Mouse (Mus musculus) hindbrain, embryonic 14.5 days (tissue): Measurements from ENCODE around the gene Hoxa4. TPM values are rescaled to one million over a fixed set of nuclear protein-coding genes. Genes with fewer than 3 reads are reported as not detected.

Experiments used
- ATAC-seq: fragments of 200-750 bp; cut with Nextera tagmentation; 2 replicates; pipeline ENCODE4 v1.8.0; 2017; ENCODE audit warnings: moderate number of reproducible peaks, mild to moderate bottlenecking, moderate TSS enrichment, moderate library complexity; ENCODE audit not compliant: low FRiP score
- DNase-seq: peaks from one replicate; pipeline ENCODE4 v3.0.0-alpha.2; 2015; ENCODE audit warnings: low spot score
- H3K27ac ChIP-seq: fragments of 300-500 bp; sonication (generic); 2 replicates; pipeline ENCODE4 v1.5.1; 2014; ENCODE audit warnings: mild to moderate bottlenecking, moderate library complexity
- H3K27me3 ChIP-seq: fragments of 300-500 bp; sonication (generic); 2 replicates; pipeline ENCODE4 v1.6.1; 2014; ENCODE audit warnings: mild to moderate bottlenecking, low read length, mixed read lengths; ENCODE audit not compliant: control insufficient read depth, insufficient read depth
- H3K36me3 ChIP-seq: fragments of 300-500 bp; sonication (generic); replicated peaks from 2 replicates; pipeline ENCODE4 v1.6.1; 2014; ENCODE audit not compliant: control insufficient read depth, insufficient read depth
- H3K4me1 ChIP-seq: fragments of 300-500 bp; sonication (generic); replicated peaks from 2 replicates; pipeline ENCODE4 v1.6.1; 2014; ENCODE audit warnings: antibody characterized with exemption, low read length, mixed read lengths; ENCODE audit not compliant: control insufficient read depth, insufficient read depth
- H3K4me2 ChIP-seq: fragments of 300-500 bp; sonication (generic); replicated peaks from 2 replicates; pipeline ENCODE4 v1.6.1; 2014; ENCODE audit warnings: mild to moderate bottlenecking, moderate library complexity
- H3K4me3 ChIP-seq: fragments of 300-500 bp; sonication (generic); replicated peaks from 2 replicates; pipeline ENCODE4 v1.5.1; 2014; ENCODE audit warnings: mild to moderate bottlenecking, low read length
- H3K9ac ChIP-seq: fragments of 300-500 bp; sonication (generic); 2 replicates; pipeline ENCODE4 v1.6.1; 2014
- H3K9me3 ChIP-seq: fragments of 300-500 bp; sonication (generic); 2 replicates; pipeline ENCODE4 v1.6.1; 2016; ENCODE audit warnings: low read length; ENCODE audit not compliant: control insufficient read depth
- WGBS: fragments of 180-500 bp; shearing (Covaris S2); extraction: QIAGEN DNeasy Blood & Tissue Kit; methylation state at CpG from one replicate; pipeline ENCODE4 v1.1.7; 2014; 5-methylcytosine and 5-hydroxymethylcytosine counted together
- polyA plus RNA-seq: library from polyadenylated mRNA; unstranded; fragments of >200 nt; fragmentation: Nextera tagmentation; extraction: Ambion mirVana; gene quantifications from 2 replicates; pipeline ENCODE4 v1.2.1, GENCODE M21; 2014

Gene Hoxa4
- polyA plus RNA-seq, 1 experiment from 2014 or later: 22.5 TPM

GRCm38 (mm10) chr6:52229558-52230416, 38.2 kb upstream of the Hoxa4 start:
- no peak overlapping the region for H3K27ac ChIP-seq
- 2% methylated on average over 43 of the region's 44 CpGs for WGBS
- no peak overlapping the region for H3K4me3 ChIP-seq
- no peaks in the 10 kb centered on the region for H3K4me1 ChIP-seq
- H3K4me2 ChIP-seq: no peak overlapping the region
- no peak for DNase-seq
- H3K27me3 ChIP-seq: peaks cover 97% of the 10 kb centered on the region
- H3K36me3 ChIP-seq: no peaks in the 10 kb centered on the region
- no peak overlapping the region for H3K9ac ChIP-seq
- no peaks in the 10 kb centered on the region for H3K9me3 ChIP-seq
- no peak for ATAC-seq

GRCm38 (mm10) chr6:52228475-52229465, 37.2 kb upstream of the Hoxa4 start:
- Histone ChIP-seq H3K9me3 (no peaks in the 10 kb centered on the region), H3K4me2 (no peak overlapping the region)

GRCm38 (mm10) chr6:52227470-52228222, 36.1 kb upstream of the Hoxa4 start:
- no peak for DNase-seq
- Histone ChIP-seq H3K4me3 (no peak overlapping the region), H3K27me3 (peaks cover 97% of the 10 kb centered on the region), H3K4me1 (no peaks in the 10 kb centered on the region), H3K9me3 (no peaks in the 10 kb centered on the region), H3K27ac (no peak overlapping the region), H3K9ac (no peak overlapping the region), H3K4me2 (no peak overlapping the region), H3K36me3 (no peaks in the 10 kb centered on the region)
- WGBS: 5% methylated on average over 11 of the region's 11 CpGs
- no peak for ATAC-seq

More at GRCm38 (mm10) chr6:52228475-52229465, 37.2 kb upstream of the Hoxa4 start:
- Histone ChIP-seq H3K27ac (no peak overlapping the region), H3K4me1 (no peaks in the 10 kb centered on the region), H3K9ac (no peak overlapping the region), H3K4me3 (no peak overlapping the region), H3K27me3 (peaks cover 97% of the 10 kb centered on the region), H3K36me3 (no peaks in the 10 kb centered on the region)
- under 1% methylated on average over 38 of the region's 38 CpGs for WGBS
- DNase-seq (no peak), ATAC-seq (no peak)

- WGBS: 2% methylated on average over 26 of the region's 26 CpGs
- H3K36me3 ChIP-seq: no peaks in the 10 kb centered on the region
- no peak overlapping the region for H3K9ac ChIP-seq
- no peaks in the 10 kb centered on the region for H3K9me3 ChIP-seq
- no peak overlapping the region for H3K4me3 ChIP-seq
- H3K27me3 ChIP-seq: peaks cover 97% of the 10 kb centered on the region
- ATAC-seq: no peak
- no peak overlapping the region for H3K27ac ChIP-seq
- H3K4me1 ChIP-seq: no peaks in the 10 kb centered on the region
- no peak overlapping the region for H3K4me2 ChIP-seq
- DNase-seq: no peak
These were observed 35.2 kb upstream of the Hoxa4 start for GRCm38 (mm10) chr6:52226569-52227257.

GRCm38 (mm10) chr6:52225612-52226568, 34.3 kb upstream of the Hoxa4 start:
- no peak for DNase-seq
- H3K9me3 ChIP-seq: no peaks in the 10 kb centered on the region
- no peak overlapping the region for H3K4me3 ChIP-seq
- no peak overlapping the region for H3K27ac ChIP-seq
- no peak for ATAC-seq
- WGBS: 3% methylated on average over 66 of the region's 69 CpGs
- H3K27me3 ChIP-seq: peaks cover 99% of the 10 kb centered on the region
- no peaks in the 10 kb centered on the region for H3K36me3 ChIP-seq
- H3K4me1 ChIP-seq: 0 out of 2 replicates have a peak, but pooled peaks cover 4% of the 10 kb centered on the region
- H3K9ac ChIP-seq: no peak overlapping the region
- H3K4me2 ChIP-seq: no peak overlapping the region

- H3K4me1 ChIP-seq: 0 out of 2 replicates have a peak, but pooled peaks cover 4% of the 10 kb centered on the region
- under 1% methylated on average over 36 of the region's 36 CpGs for WGBS
- H3K36me3 ChIP-seq: no peaks in the 10 kb centered on the region
- ATAC-seq (no peak), DNase-seq (no peak)
- H3K4me3 ChIP-seq: no peak overlapping the region
- H3K9ac ChIP-seq: no peak overlapping the region
- H3K27ac ChIP-seq: no peak overlapping the region
- no peaks in the 10 kb centered on the region for H3K9me3 ChIP-seq
- H3K4me2 ChIP-seq: no peak overlapping the region
- H3K27me3 ChIP-seq: peaks cover 99% of the 10 kb centered on the region
These were observed 33.5 kb upstream of the Hoxa4 start for GRCm38 (mm10) chr6:52224895-52225611.

- WGBS: 1% methylated on average over 24 of the region's 24 CpGs
- Histone ChIP-seq H3K36me3 (no peaks in the 10 kb centered on the region), H3K9ac (no peak overlapping the region), H3K4me1 (0 out of 2 replicates have a peak, but pooled peaks cover 4% of the 10 kb centered on the region), H3K9me3 (no peaks in the 10 kb centered on the region), H3K27me3 (peaks cover 99% of the 10 kb centered on the region), H3K4me3 (no peak overlapping the region), H3K4me2 (no peak overlapping the region), H3K27ac (no peak overlapping the region)
- no peak for DNase-seq
- no peak for ATAC-seq
These were observed 32.6 kb upstream of the Hoxa4 start for GRCm38 (mm10) chr6:52223939-52224760.
